Mouse (Mus musculus) cortical plate, adult 2 months (tissue): ENCODE data around the gene Rnf19b. TPM values are rescaled to one million over a fixed set of nuclear protein-coding genes. Genes with fewer than 3 reads are reported as not detected.

Experiments used
- H3K27ac ChIP-seq: fragments of 200-500 bp; 2 replicates; pipeline ENCODE4 v1.5.1; 2012; ENCODE audit warnings: low read length, control low read depth, inconsistent platforms; ENCODE audit not compliant: insufficient read depth
- H3K4me1 ChIP-seq: fragments of 200-500 bp; 2 replicates; pipeline ENCODE4 v1.6.1; 2011; ENCODE audit warnings: low read length; ENCODE audit not compliant: control insufficient read depth, insufficient read depth
- H3K4me3 ChIP-seq: fragments of 200-500 bp; 2 replicates; pipeline ENCODE4 v1.5.1; 2011; ENCODE audit warnings: mild to moderate bottlenecking, low read length, control low read depth; ENCODE audit not compliant: insufficient read depth
- CTCF ChIP-seq: fragments of 200-500 bp; IDR thresholded peaks from 2 replicates; pipeline ENCODE4 v1.5.1; 2011; ENCODE audit warnings: mild to moderate bottlenecking, control low read depth, low read length; ENCODE audit not compliant: insufficient read depth; ENCODE audit errors: extremely low read depth
- POLR2A ChIP-seq: fragments of 200-500 bp; IDR thresholded peaks from 2 replicates; pipeline ENCODE4 v1.6.1; 2011; ENCODE audit warnings: mild to moderate bottlenecking, low read length, control low read depth; ENCODE audit not compliant: insufficient read depth; ENCODE audit errors: extremely low read depth
- polyA plus RNA-seq: library from polyadenylated mRNA; depleted of rRNA; stranded (reverse); fragments of >200 nt; gene quantifications from 2 replicates; pipeline ENCODE4 v1.2.3, GENCODE M21; 2012

Gene Rnf19b
- polyA plus RNA-seq, 1 experiment: 48.9 TPM

DNA sequence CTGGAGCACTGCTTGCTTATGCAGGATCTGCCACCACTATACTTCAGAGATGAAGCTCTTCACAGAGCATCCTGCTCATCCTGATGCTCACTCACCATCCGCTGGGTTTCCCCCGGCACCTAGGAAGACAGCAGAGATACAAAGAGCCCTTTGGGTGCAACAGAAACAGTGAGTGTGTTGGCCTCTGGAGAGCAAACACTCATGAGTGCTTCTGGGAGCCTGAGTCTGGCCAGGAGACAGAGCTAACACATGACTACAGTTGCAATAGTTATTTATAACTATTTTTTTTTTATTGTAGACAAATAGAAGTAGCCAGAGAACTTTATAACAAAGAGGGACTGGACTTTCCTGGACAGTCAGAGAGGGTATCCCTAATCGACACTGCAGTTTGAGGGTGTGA is 36.6 kb upstream of the Rnf19b start:
- Histone ChIP-seq H3K27ac (no peak overlapping the region), H3K4me3 (no peak overlapping the region), H3K4me1 (peaks cover 3% of the 10 kb centered on the region; the same call in 1 of the 2 replicates)
- TF ChIP-seq CTCF: no peak
- no peak for TF ChIP-seq POLR2A

DNA sequence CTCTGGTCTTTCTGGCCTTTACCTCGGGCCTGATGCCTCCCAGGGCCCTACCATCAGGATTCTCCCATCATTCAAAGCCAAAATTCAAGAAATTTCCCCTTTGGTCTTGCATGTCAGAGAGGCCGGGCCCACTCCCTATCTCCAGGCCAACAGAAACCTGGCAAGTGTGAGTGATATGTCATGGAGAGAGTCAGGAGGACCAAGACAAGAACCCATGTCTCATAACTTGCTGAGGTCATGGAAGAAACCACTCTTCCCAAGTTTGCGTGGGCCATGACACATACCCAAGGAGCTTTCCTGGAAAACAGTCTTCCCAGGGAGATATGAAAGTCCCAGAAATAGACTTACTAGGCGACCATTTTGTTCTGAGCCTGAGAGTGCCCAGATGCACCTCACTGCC is 36.2 kb upstream of the Rnf19b start:
- TF ChIP-seq CTCF (no peak), POLR2A (no peak)
- no peak overlapping the region for H3K4me3 ChIP-seq
- H3K4me1 ChIP-seq: peaks cover 3% of the 10 kb centered on the region; the same call in 1 of the 2 replicates

DNA sequence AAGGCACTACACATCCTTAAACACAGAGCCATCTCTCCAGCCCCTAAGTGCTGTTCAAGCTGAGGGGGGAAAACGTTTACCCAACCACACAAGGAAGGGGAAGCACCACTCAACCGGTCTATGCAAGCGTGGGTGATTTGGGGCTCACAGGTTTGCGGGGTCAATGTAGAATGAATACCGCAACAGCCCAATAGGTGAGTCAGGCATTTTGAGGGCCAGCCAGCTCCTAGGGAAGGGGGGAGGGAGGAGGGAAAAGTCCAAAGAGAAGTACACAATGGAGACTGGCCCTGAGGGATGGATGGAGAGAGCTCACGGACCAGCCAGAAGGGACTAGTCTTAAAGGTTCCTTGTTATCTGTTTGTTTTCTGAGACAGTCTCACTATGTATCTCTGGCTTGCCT is 34.2 kb upstream of the Rnf19b start:
- peaks cover 3% of the 10 kb centered on the region; the same call in 1 of the 2 replicates for H3K4me1 ChIP-seq
- no peak overlapping the region for H3K27ac ChIP-seq
- H3K4me3 ChIP-seq: no peak overlapping the region
- no peak for TF ChIP-seq POLR2A
- no peak for TF ChIP-seq CTCF

More for the DNA sequence above, 36.2 kb upstream of the Rnf19b start:
- H3K27ac ChIP-seq: no peak overlapping the region

DNA sequence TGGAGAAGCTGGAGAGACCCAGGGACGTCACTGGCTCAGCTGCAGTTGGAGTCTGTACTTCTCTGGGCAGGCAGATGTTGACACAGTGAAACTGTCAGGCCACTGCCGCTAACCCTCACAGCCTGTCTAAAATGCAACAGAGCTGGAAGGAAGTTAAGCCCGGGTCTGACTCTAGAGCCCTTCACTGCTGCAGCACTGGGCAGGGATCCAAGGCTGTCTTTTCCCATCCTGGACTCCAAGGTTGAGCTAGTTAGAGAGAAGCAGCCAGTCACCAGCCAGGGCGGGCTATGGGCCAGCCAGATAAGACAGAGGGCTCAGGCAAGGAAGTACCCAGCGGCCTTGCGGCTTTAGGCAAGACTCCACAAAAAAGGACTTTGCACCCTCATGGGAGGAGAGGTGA is 33.3 kb upstream of the Rnf19b start:
- TF ChIP-seq CTCF: no peak
- TF ChIP-seq POLR2A: no peak
- Histone ChIP-seq H3K4me3 (no peak overlapping the region), H3K4me1 (0 out of 2 replicates have a peak, but pooled peaks cover 1% of the 10 kb centered on the region), H3K27ac (no peak overlapping the region)

DNA sequence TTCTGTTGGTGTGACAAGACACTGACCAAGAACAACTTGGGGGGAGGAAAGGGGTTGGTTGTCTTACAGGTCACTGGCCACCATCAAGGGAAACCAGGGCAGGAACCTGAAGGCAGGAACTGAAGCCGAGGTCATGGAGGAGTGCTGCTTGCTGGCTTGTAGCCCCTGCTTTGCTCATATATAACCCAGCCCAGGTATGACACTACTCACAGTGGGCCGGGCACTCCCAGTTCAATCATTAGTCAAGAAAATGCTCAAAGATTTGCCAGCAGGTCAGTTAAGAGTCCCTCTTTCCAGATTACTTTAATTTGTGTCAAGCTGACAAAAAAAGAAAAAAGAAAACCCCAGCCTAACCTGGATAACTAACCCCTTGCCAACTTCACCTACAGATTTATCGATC is 32.4 kb upstream of the Rnf19b start:
- TF ChIP-seq POLR2A (no peak), CTCF (no peak)
- Histone ChIP-seq H3K4me3 (no peak overlapping the region), H3K4me1 (no peaks in the 10 kb centered on the region), H3K27ac (no peak overlapping the region)

DNA sequence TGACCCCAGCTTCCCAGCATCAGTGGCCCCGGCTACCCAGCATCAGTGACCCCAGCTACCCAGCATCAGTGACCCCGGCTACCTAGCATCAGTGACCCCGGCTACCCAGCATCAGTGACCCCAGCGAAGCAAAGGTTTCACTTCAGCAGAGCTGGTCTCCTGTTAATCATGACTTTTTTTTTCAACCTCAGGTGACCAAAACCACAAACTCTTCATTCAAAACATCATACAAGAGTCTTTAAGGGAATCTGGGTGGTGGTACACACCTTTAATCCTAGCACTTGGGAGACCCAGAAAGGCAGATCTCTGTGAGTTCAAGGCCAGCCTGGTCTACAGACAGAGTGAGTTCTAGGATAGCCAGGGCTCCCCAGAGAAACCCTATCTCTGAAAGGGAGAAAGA is 27.3 kb upstream of the Rnf19b start:
- Histone ChIP-seq H3K4me1 (no peaks in the 10 kb centered on the region), H3K4me3 (no peak overlapping the region), H3K27ac (no peak overlapping the region)
- TF ChIP-seq CTCF (no peak), POLR2A (no peak)

DNA sequence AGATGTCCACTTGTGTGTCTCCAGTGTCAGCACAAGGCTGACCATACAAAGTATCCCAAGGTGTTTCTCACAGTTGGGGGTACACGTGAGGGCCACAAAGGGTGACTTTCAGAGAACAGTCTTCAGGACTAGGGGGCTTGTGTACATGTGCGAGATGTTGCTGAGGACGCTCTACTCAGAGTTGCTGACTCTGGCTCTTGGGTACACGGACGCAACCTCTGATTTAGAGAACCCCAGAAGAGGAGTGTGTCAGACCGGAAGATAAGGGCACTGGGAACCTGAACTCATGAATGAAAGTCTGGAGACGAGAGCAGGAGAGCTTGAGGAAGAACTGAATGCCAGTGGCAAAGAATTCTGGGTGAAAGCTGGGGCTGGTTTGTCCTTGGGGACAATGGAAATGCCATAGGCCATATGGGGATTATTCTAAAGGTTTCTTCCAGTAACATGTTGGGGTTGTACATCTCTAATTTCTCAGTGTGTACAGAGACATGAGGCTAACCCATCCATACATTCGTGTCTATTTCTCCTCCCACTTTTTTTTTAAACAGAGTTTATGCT is 26.6 kb upstream of the Rnf19b start:
- no peaks in the 10 kb centered on the region for H3K4me1 ChIP-seq
- no peak overlapping the region for H3K4me3 ChIP-seq
- H3K27ac ChIP-seq: no peak overlapping the region
- TF ChIP-seq CTCF: no peak
- no peak for TF ChIP-seq POLR2A

DNA sequence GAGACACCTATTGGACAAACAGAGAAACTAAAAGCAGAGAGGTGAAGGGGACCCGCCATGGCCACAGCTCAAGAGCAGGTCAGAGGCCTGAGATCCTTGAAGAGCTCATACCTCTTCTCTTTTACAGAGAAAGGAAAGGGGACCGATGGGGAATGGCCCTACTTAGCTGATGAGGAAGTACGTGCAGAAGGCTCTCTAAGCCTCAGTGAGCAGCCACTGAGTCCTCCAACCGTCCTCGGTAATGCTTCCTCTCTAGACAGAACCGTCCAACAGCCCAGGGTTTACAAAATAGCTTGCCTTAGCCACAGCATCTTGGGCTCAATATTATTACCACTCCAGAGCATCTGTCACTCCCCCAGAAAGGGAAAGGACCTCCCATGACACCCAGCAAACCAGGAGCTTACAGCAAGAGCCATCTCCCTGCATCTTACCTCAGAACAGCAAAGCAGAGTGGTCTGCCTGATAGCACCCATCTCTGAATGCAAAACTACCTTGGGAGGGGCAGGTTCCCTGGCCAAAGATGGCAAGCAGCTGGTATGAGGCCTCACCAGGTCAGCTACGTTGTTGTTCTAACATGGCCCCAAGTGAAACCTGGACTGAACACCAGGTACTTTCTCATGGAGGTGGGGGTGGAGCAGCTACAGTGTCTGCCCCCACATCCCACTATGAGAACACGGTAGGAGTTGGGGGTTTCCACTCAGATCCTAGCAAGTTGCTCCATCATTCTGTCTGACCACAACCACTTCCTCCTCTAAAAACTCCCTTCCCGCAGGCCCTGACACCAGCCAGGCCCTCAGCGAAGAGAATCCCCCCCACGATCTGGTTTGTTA is 25.7 kb upstream of the Rnf19b start:
- TF ChIP-seq CTCF: no peak
- no peak for TF ChIP-seq POLR2A
- no peak overlapping the region for H3K27ac ChIP-seq
- no peak overlapping the region for H3K4me3 ChIP-seq

DNA sequence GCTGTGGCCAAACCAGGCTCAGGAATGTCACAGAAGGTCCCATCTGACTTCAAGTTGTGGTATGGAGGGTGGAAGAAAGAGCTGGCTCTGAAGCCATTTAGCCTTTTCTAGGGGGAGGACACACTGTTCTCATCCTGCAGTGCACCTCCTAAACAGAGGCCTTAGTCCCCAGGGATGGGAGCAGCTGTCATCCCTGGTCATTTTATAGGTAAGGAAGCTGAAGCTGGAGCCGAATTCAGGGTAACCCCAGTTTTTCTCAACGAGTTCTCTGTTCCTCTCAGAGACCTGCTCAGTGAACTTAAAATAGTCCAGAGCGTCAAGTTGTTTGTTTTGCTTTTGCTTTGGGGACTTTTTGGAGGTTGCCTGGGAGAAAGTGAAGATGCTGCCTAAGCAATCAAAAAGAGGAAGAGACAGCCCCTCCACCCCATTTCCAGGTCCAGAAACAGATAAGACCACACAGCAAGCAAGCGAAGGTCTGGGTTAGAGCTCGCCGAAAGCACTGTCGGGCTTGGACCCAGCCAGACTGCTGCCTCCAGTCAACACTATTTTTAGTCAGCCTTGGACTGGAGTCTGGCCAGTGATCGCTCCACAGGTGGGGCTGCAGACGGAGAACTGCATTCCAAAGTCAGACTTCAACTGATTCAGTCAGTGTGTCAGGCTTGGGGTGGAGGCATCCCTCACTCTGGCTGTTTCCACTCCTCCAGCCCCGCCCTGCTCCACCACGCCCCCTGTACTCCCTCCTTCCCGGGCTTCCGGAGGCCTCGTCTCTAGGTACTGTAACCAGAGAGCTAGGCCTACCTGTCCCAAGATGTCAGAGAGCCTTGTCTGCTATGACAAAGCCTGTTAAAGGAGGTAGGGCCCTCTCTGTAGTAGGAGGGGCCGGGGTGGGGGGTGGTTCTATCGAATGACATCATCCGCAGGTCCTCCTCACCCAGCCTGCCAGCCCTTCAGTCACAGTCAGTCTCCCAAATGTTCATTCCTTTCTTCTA is 24.8 kb upstream of the Rnf19b start:
- H3K4me3 ChIP-seq: no peak overlapping the region

More for the DNA sequence above, 25.7 kb upstream of the Rnf19b start:
- no peaks in the 10 kb centered on the region for H3K4me1 ChIP-seq

More for the DNA sequence above, 24.8 kb upstream of the Rnf19b start:
- Histone ChIP-seq H3K27ac (no peak overlapping the region), H3K4me1 (no peaks in the 10 kb centered on the region)
- no peak for TF ChIP-seq POLR2A
- no peak for TF ChIP-seq CTCF
